Mouse (Mus musculus): ENCODE data around the gene Gpatch8.

GRCm38 (mm10) chr11:102582736-102583135, 26.5 kb upstream of the Gpatch8 start:
- TF ChIP-seq CTCF (conservative IDR thresholded peaks at IDR 0.05; ENCODE audit: insufficient read depth, insufficient read length, low read depth, low read length) (no peak), POLR2A (IDR thresholded peaks at IDR 0.05; ENCODE audit: low read depth, low read length) (no peak)

Measured in kidney, adult 2 months (tissue).